Mouse (Mus musculus): Measurements from ENCODE around the gene Xpnpep1. TPM values are rescaled to one million over a fixed set of nuclear protein-coding genes. Genes with fewer than 3 reads are reported as not detected.

The Xpnpep1 gene
- polyA plus RNA-seq, 1 experiment from 2014 or later = 128 TPM

GRCm38 (mm10) chr19:53029686-53030085 is 10.3 kb downstream of the Xpnpep1 start:
- 96% methylated on average over 5 of the region's 5 CpGs for WGBS
- no peak overlapping the region for H3K4me3 ChIP-seq (ENCODE audit: low read length)
- H3K4me2 ChIP-seq (ENCODE audit: low read depth, low read length) = no peak overlapping the region
- peaks cover 33% of the 10 kb centered on the region for H3K36me3 ChIP-seq (ENCODE audit: control insufficient read depth, insufficient read depth)
- no peak overlapping the region for H3K27ac ChIP-seq (ENCODE audit: low read length)
- H3K4me1 ChIP-seq (ENCODE audit: control insufficient read depth, insufficient read depth, low read length) = peaks cover 22% of the 10 kb centered on the region
- no peaks in the 10 kb centered on the region for H3K9me3 ChIP-seq (replicated peaks; ENCODE audit: control insufficient read depth, low read length)
- ATAC-seq (replicated peaks; ENCODE audit: extremely low read depth, insufficient read depth, low FRiP score) = no peak
- H3K9ac ChIP-seq (ENCODE audit: low read length) = no peak overlapping the region
- no peaks in the 10 kb centered on the region for H3K27me3 ChIP-seq (ENCODE audit: control insufficient read depth, insufficient read depth, low read length)

- no peak for ATAC-seq (replicated peaks; ENCODE audit: extremely low read depth, insufficient read depth, low FRiP score)
- peaks cover 34% of the 10 kb centered on the region for H3K36me3 ChIP-seq (ENCODE audit: control insufficient read depth, insufficient read depth)
- H3K9me3 ChIP-seq (replicated peaks; ENCODE audit: control insufficient read depth, low read length) = no peaks in the 10 kb centered on the region
- no peak overlapping the region for H3K4me2 ChIP-seq (ENCODE audit: low read depth, low read length)
- no peak overlapping the region for H3K4me3 ChIP-seq (ENCODE audit: low read length)
- H3K4me1 ChIP-seq (ENCODE audit: control insufficient read depth, insufficient read depth, low read length) = peaks cover 22% of the 10 kb centered on the region
- no peak overlapping the region for H3K27ac ChIP-seq (ENCODE audit: low read length)
- 88% methylated on average over 7 of the region's 7 CpGs for WGBS
- H3K27me3 ChIP-seq (ENCODE audit: control insufficient read depth, insufficient read depth, low read length) = no peaks in the 10 kb centered on the region
- no peak overlapping the region for H3K9ac ChIP-seq (ENCODE audit: low read length)
Observed at GRCm38 (mm10) chr19:53029045-53029444, 11.0 kb downstream of the Xpnpep1 start.

GRCm38 (mm10) chr19:53028216-53028615 is 11.8 kb downstream of the Xpnpep1 start:
- WGBS = 87% methylated on average over 12 of the region's 12 CpGs
- no peak for ATAC-seq (replicated peaks; ENCODE audit: extremely low read depth, insufficient read depth, low FRiP score)
- Histone ChIP-seq H3K9ac (ENCODE audit: low read length) (no peak overlapping the region), H3K36me3 (ENCODE audit: control insufficient read depth, insufficient read depth) (peaks cover 34% of the 10 kb centered on the region), H3K27ac (ENCODE audit: low read length) (no peak overlapping the region), H3K4me3 (ENCODE audit: low read length) (no peak overlapping the region), H3K4me1 (ENCODE audit: control insufficient read depth, insufficient read depth, low read length) (peaks cover 24% of the 10 kb centered on the region), H3K27me3 (ENCODE audit: control insufficient read depth, insufficient read depth, low read length) (no peaks in the 10 kb centered on the region), H3K9me3 (replicated peaks; ENCODE audit: control insufficient read depth, low read length) (no peaks in the 10 kb centered on the region), H3K4me2 (ENCODE audit: low read depth, low read length) (no peak overlapping the region)

- no peak for ATAC-seq (replicated peaks; ENCODE audit: extremely low read depth, insufficient read depth, low FRiP score)
- Histone ChIP-seq H3K9ac (ENCODE audit: low read length) (no peak overlapping the region), H3K27me3 (ENCODE audit: control insufficient read depth, insufficient read depth, low read length) (no peaks in the 10 kb centered on the region), H3K27ac (ENCODE audit: low read length) (no peak overlapping the region), H3K4me3 (ENCODE audit: low read length) (no peak overlapping the region), H3K4me1 (ENCODE audit: control insufficient read depth, insufficient read depth, low read length) (peaks cover 35% of the 10 kb centered on the region), H3K9me3 (replicated peaks; ENCODE audit: control insufficient read depth, low read length) (no peaks in the 10 kb centered on the region), H3K36me3 (ENCODE audit: control insufficient read depth, insufficient read depth) (peaks cover 16% of the 10 kb centered on the region), H3K4me2 (ENCODE audit: low read depth, low read length) (no peak overlapping the region)
- 64% methylated on average over 10 of the region's 10 CpGs for WGBS
Observed at GRCm38 (mm10) chr19:53023189-53023588, 16.8 kb downstream of the Xpnpep1 start.

- no peak for ATAC-seq (replicated peaks; ENCODE audit: extremely low read depth, insufficient read depth, low FRiP score)
- Histone ChIP-seq H3K36me3 (ENCODE audit: control insufficient read depth, insufficient read depth) (peaks cover 11% of the 10 kb centered on the region), H3K9me3 (replicated peaks; ENCODE audit: control insufficient read depth, low read length) (no peaks in the 10 kb centered on the region), H3K27me3 (ENCODE audit: control insufficient read depth, insufficient read depth, low read length) (no peaks in the 10 kb centered on the region), H3K4me2 (ENCODE audit: low read depth, low read length) (no peak overlapping the region), H3K27ac (ENCODE audit: low read length) (peak overlapping the region; percentile 31; the same call in 1 of the 2 replicates), H3K9ac (ENCODE audit: low read length) (no peak overlapping the region), H3K4me3 (ENCODE audit: low read length) (no peak overlapping the region), H3K4me1 (ENCODE audit: control insufficient read depth, insufficient read depth, low read length) (peaks cover 45% of the 10 kb centered on the region)
- 58% methylated on average over 8 of the region's 8 CpGs for WGBS
Observed at GRCm38 (mm10) chr19:53022037-53022614, 17.9 kb downstream of the Xpnpep1 start.

- Histone ChIP-seq H3K27ac (ENCODE audit: low read length) (no peak overlapping the region), H3K4me3 (ENCODE audit: low read length) (no peak overlapping the region), H3K36me3 (ENCODE audit: control insufficient read depth, insufficient read depth) (peaks cover 11% of the 10 kb centered on the region), H3K4me1 (ENCODE audit: control insufficient read depth, insufficient read depth, low read length) (peaks cover 46% of the 10 kb centered on the region), H3K9me3 (replicated peaks; ENCODE audit: control insufficient read depth, low read length) (no peaks in the 10 kb centered on the region), H3K4me2 (ENCODE audit: low read depth, low read length) (no peak overlapping the region), H3K27me3 (ENCODE audit: control insufficient read depth, insufficient read depth, low read length) (no peaks in the 10 kb centered on the region), H3K9ac (ENCODE audit: low read length) (no peak overlapping the region)
- 67% methylated on average over 10 of the region's 10 CpGs for WGBS
- ATAC-seq (replicated peaks; ENCODE audit: extremely low read depth, insufficient read depth, low FRiP score) = no peak
Observed at GRCm38 (mm10) chr19:53021537-53021936, 18.5 kb downstream of the Xpnpep1 start.

- H3K9me3 ChIP-seq (replicated peaks; ENCODE audit: control insufficient read depth, low read length) = no peaks in the 10 kb centered on the region
- H3K36me3 ChIP-seq (ENCODE audit: control insufficient read depth, insufficient read depth) = peaks cover 3% of the 10 kb centered on the region
- H3K4me3 ChIP-seq (ENCODE audit: low read length) = no peak overlapping the region
- 66% methylated on average over 13 of the region's 13 CpGs for WGBS
- no peak overlapping the region for H3K27ac ChIP-seq (ENCODE audit: low read length)
- H3K9ac ChIP-seq (ENCODE audit: low read length) = no peak overlapping the region
- no peak for ATAC-seq (replicated peaks; ENCODE audit: extremely low read depth, insufficient read depth, low FRiP score)
- no peak overlapping the region for H3K4me2 ChIP-seq (ENCODE audit: low read depth, low read length)
- H3K27me3 ChIP-seq (ENCODE audit: control insufficient read depth, insufficient read depth, low read length) = no peaks in the 10 kb centered on the region
- H3K4me1 ChIP-seq (ENCODE audit: control insufficient read depth, insufficient read depth, low read length) = peaks cover 55% of the 10 kb centered on the region
Observed at GRCm38 (mm10) chr19:53019716-53020463, 20.1 kb downstream of the Xpnpep1 start.

GRCm38 (mm10) chr19:53017954-53018353 is 22.1 kb downstream of the Xpnpep1 start:
- ATAC-seq (replicated peaks; ENCODE audit: extremely low read depth, insufficient read depth, low FRiP score) = peak; percentile 52
- H3K4me1 ChIP-seq (ENCODE audit: control insufficient read depth, insufficient read depth, low read length) = peaks cover 63% of the 10 kb centered on the region
- H3K9ac ChIP-seq (ENCODE audit: low read length) = no peak overlapping the region; the same call in 1 of the 2 replicates
- no peak overlapping the region for H3K4me2 ChIP-seq (ENCODE audit: low read depth, low read length)
- 36% methylated on average over 9 of the region's 9 CpGs for WGBS
- H3K27me3 ChIP-seq (ENCODE audit: control insufficient read depth, insufficient read depth, low read length) = no peaks in the 10 kb centered on the region
- no peaks in the 10 kb centered on the region for H3K9me3 ChIP-seq (replicated peaks; ENCODE audit: control insufficient read depth, low read length)
- H3K4me3 ChIP-seq (ENCODE audit: low read length) = no peak overlapping the region
- H3K27ac ChIP-seq (ENCODE audit: low read length) = peak overlapping the region; percentile 74
- peaks cover 3% of the 10 kb centered on the region; the same call in 1 of the 2 replicates for H3K36me3 ChIP-seq (ENCODE audit: control insufficient read depth, insufficient read depth)

GRCm38 (mm10) chr19:53017248-53017647 is 22.8 kb downstream of the Xpnpep1 start:
- peaks cover 56% of the 10 kb centered on the region for H3K4me1 ChIP-seq (ENCODE audit: control insufficient read depth, insufficient read depth, low read length)
- no peaks in the 10 kb centered on the region for H3K9me3 ChIP-seq (replicated peaks; ENCODE audit: control insufficient read depth, low read length)
- H3K27me3 ChIP-seq (ENCODE audit: control insufficient read depth, insufficient read depth, low read length) = no peaks in the 10 kb centered on the region
- H3K27ac ChIP-seq (ENCODE audit: low read length) = peak overlapping the region; percentile 74
- WGBS = 42% methylated on average over 11 of the region's 11 CpGs
- peaks cover 4% of the 10 kb centered on the region; the same call in 1 of the 2 replicates for H3K36me3 ChIP-seq (ENCODE audit: control insufficient read depth, insufficient read depth)
- H3K9ac ChIP-seq (ENCODE audit: low read length) = no peak overlapping the region
- H3K4me2 ChIP-seq (ENCODE audit: low read depth, low read length) = no peak overlapping the region
- H3K4me3 ChIP-seq (ENCODE audit: low read length) = no peak overlapping the region
- ATAC-seq (replicated peaks; ENCODE audit: extremely low read depth, insufficient read depth, low FRiP score) = 0 out of 2 replicates have a peak, but pooled peaks have one; percentile 15

Measured in heart, embryonic 16.5 days (tissue).